Mouse (Mus musculus): ENCODE results near the gene Cxcl9. TPM values are rescaled to one million over a fixed set of nuclear protein-coding genes. Genes with fewer than 3 reads are reported as not detected.

Gene Cxcl9
- polyA plus RNA-seq, 1 experiment from 2014 or later, result not detected

- 45% methylated on average over 3 of the region's 3 CpGs for WGBS
- no peaks in the 10 kb centered on the region for H3K9me3 ChIP-seq (ENCODE audit: control insufficient read depth, low read depth, low read length)
- peaks cover 22% of the 10 kb centered on the region for H3K36me3 ChIP-seq (ENCODE audit: control insufficient read depth, insufficient read depth, low read length)
- H3K4me3 ChIP-seq (ENCODE audit: low read depth, low read length), result no peak overlapping the region
- H3K4me1 ChIP-seq (ENCODE audit: control insufficient read depth, insufficient read depth, low read length), result no peaks in the 10 kb centered on the region
- H3K27ac ChIP-seq (ENCODE audit: low read length), result no peak overlapping the region
- H3K27me3 ChIP-seq (ENCODE audit: control insufficient read depth, insufficient read depth, low read length), result no peaks in the 10 kb centered on the region
- no peak overlapping the region for H3K9ac ChIP-seq (replicated peaks; ENCODE audit: low read depth, low read length)
- no peak overlapping the region for H3K4me2 ChIP-seq (replicated peaks; ENCODE audit: low read depth, low read length)
- no peak for ATAC-seq (ENCODE audit: insufficient number of reproducible peaks, insufficient read depth, low FRiP score, low read depth)
Measured at GRCm38 (mm10) chr5:92283107-92283506, 44.8 kb downstream of the Cxcl9 start.

GRCm38 (mm10) chr5:92282571-92282970 is 45.3 kb downstream of the Cxcl9 start:
- ATAC-seq (ENCODE audit: insufficient number of reproducible peaks, insufficient read depth, low FRiP score, low read depth), result no peak
- no peak overlapping the region for H3K4me3 ChIP-seq (ENCODE audit: low read depth, low read length)
- H3K27ac ChIP-seq (ENCODE audit: low read length), result no peak overlapping the region
- WGBS, result 76% methylated on average over 4 of the region's 4 CpGs
- no peak overlapping the region for H3K4me2 ChIP-seq (replicated peaks; ENCODE audit: low read depth, low read length)
- H3K9ac ChIP-seq (replicated peaks; ENCODE audit: low read depth, low read length), result no peak overlapping the region
- H3K9me3 ChIP-seq (ENCODE audit: control insufficient read depth, low read depth, low read length), result no peaks in the 10 kb centered on the region
- no peaks in the 10 kb centered on the region for H3K27me3 ChIP-seq (ENCODE audit: control insufficient read depth, insufficient read depth, low read length)
- H3K36me3 ChIP-seq (ENCODE audit: control insufficient read depth, insufficient read depth, low read length), result peaks cover 19% of the 10 kb centered on the region
- no peaks in the 10 kb centered on the region for H3K4me1 ChIP-seq (ENCODE audit: control insufficient read depth, insufficient read depth, low read length)

GRCm38 (mm10) chr5:92278942-92279537 is 48.8 kb downstream of the Cxcl9 start:
- no peak overlapping the region for H3K9ac ChIP-seq (replicated peaks; ENCODE audit: low read depth, low read length)
- no peaks in the 10 kb centered on the region for H3K27me3 ChIP-seq (ENCODE audit: control insufficient read depth, insufficient read depth, low read length)
- H3K4me1 ChIP-seq (ENCODE audit: control insufficient read depth, insufficient read depth, low read length), result no peaks in the 10 kb centered on the region
- H3K27ac ChIP-seq (ENCODE audit: low read length), result no peak overlapping the region
- ATAC-seq (ENCODE audit: insufficient number of reproducible peaks, insufficient read depth, low FRiP score, low read depth), result no peak
- H3K4me3 ChIP-seq (ENCODE audit: low read depth, low read length), result no peak overlapping the region
- no peaks in the 10 kb centered on the region for H3K9me3 ChIP-seq (ENCODE audit: control insufficient read depth, low read depth, low read length)
- no peaks in the 10 kb centered on the region for H3K36me3 ChIP-seq (ENCODE audit: control insufficient read depth, insufficient read depth, low read length)
- 80% methylated on average over 10 of the region's 10 CpGs for WGBS
- H3K4me2 ChIP-seq (replicated peaks; ENCODE audit: low read depth, low read length), result no peak overlapping the region

- no peaks in the 10 kb centered on the region for H3K9me3 ChIP-seq (ENCODE audit: control insufficient read depth, low read depth, low read length)
- 3% methylated on average over 53 of the region's 54 CpGs for WGBS
- peak within 1 kb of the TSS; percentile 18; the same call in 1 of the 2 replicates for H3K9ac ChIP-seq (replicated peaks; ENCODE audit: low read depth, low read length)
- no peaks in the 10 kb centered on the region for H3K27me3 ChIP-seq (ENCODE audit: control insufficient read depth, insufficient read depth, low read length)
- H3K27ac ChIP-seq (ENCODE audit: low read length), result no peak within 1 kb of the TSS
- peak; percentile 93 for ATAC-seq (ENCODE audit: insufficient number of reproducible peaks, insufficient read depth, low FRiP score, low read depth)
- peak within 1 kb of the TSS; percentile 91 for H3K4me2 ChIP-seq (replicated peaks; ENCODE audit: low read depth, low read length)
- peak within 1 kb of the TSS; percentile 71 for H3K4me3 ChIP-seq (ENCODE audit: low read depth, low read length)
- no peaks in the 10 kb centered on the region for H3K4me1 ChIP-seq (ENCODE audit: control insufficient read depth, insufficient read depth, low read length)
- H3K36me3 ChIP-seq (ENCODE audit: control insufficient read depth, insufficient read depth, low read length), result no peaks in the 10 kb centered on the region
Measured at GRCm38 (mm10) chr5:92277437-92278394, 50.2 kb downstream of the Cxcl9 start, which contains the start of gene Naaa. Naaa (minus strand) TSS chr5:92278170.

Other genes starting within 250 kb of the Cxcl9 start
- 205 and 218 TPM in 2 replicates for gene G3bp2, start 244.4 kb downstream of the Cxcl9 start, polyA plus RNA-seq (2014; fragmentation: Nextera tagmentation; extraction: Ambion mirVana)
- gene Uso1, start 190.1 kb downstream of the Cxcl9 start, polyA plus RNA-seq (2014; fragmentation: Nextera tagmentation; extraction: Ambion mirVana), result 34.7 and 35.8 TPM in 2 replicates
- not detected in 2 replicates for gene U90926, start 112.7 kb downstream of the Cxcl9 start, polyA plus RNA-seq (2014; fragmentation: Nextera tagmentation; extraction: Ambion mirVana)
- gene Ppef2, start 71.8 kb downstream of the Cxcl9 start, polyA plus RNA-seq (2014; fragmentation: Nextera tagmentation; extraction: Ambion mirVana), result 0.62 and 0.69 TPM in 2 replicates
- gene Naaa, start 49.9 kb downstream of the Cxcl9 start, polyA plus RNA-seq (2014; fragmentation: Nextera tagmentation; extraction: Ambion mirVana), result 17.1 and 19.6 TPM in 2 replicates
- 53.8 and 56.0 TPM in 2 replicates for gene Sdad1, start 17.6 kb downstream of the Cxcl9 start, polyA plus RNA-seq (2014; fragmentation: Nextera tagmentation; extraction: Ambion mirVana)
- gene Art3, start 3.7 kb upstream of the Cxcl9 start, polyA plus RNA-seq (2014; fragmentation: Nextera tagmentation; extraction: Ambion mirVana), result 1.9 and 4.0 TPM in 2 replicates
- 0.54 and 0.94 TPM in 2 replicates for gene Cxcl10, start 20.8 kb upstream of the Cxcl9 start, polyA plus RNA-seq (2014; fragmentation: Nextera tagmentation; extraction: Ambion mirVana)
- gene Nup54, start 107.1 kb upstream of the Cxcl9 start, polyA plus RNA-seq (2014; fragmentation: Nextera tagmentation; extraction: Ambion mirVana), result 53.5 and 55.2 TPM in 2 replicates
- 13.0 and 13.1 TPM in 2 replicates for gene Scarb2, start 178.8 kb upstream of the Cxcl9 start, polyA plus RNA-seq (2014; fragmentation: Nextera tagmentation; extraction: Ambion mirVana)
- 0.62 TPM in 1 of 2 replicates, not detected in the other for gene Fam47e, start 227.0 kb upstream of the Cxcl9 start, polyA plus RNA-seq (2014; fragmentation: Nextera tagmentation; extraction: Ambion mirVana)

Measured in stomach, embryonic 14.5 days (tissue).